Mouse (Mus musculus): ENCODE results near the gene Ndufv3.

- TF ChIP-seq USF1 (IDR thresholded peaks at IDR 0.05; ENCODE audit: low read depth, low read length): no peak
- no peak for TF ChIP-seq GATA1 (IDR thresholded peaks at IDR 0.05; ENCODE audit: low read depth, low read length)
- TF ChIP-seq TAL1 (IDR thresholded peaks at IDR 0.05; ENCODE audit: low read length): no peak
- TF ChIP-seq POLR2A (IDR thresholded peaks at IDR 0.05; ENCODE audit: control insufficient read depth in 1 of 2, insufficient read depth in 1 of 2, low read depth in 1 of 2, low read length in 2 of 2, poor library complexity in 1 of 2): no peak
- no peak for TF ChIP-seq HCFC1 (IDR thresholded peaks at IDR 0.05; ENCODE audit: low read depth, low read length)
- TF ChIP-seq EP300 (IDR thresholded peaks at IDR 0.05; ENCODE audit: low read depth in 1 of 2, low read length in 2 of 2): no peak
- no peak for TF ChIP-seq TCF12 (IDR thresholded peaks at IDR 0.05; ENCODE audit: low read depth, low read length)
- TF ChIP-seq MAX (IDR thresholded peaks at IDR 0.05; ENCODE audit: low read length): no peak
- no peak for TF ChIP-seq CTCF (IDR thresholded peaks at IDR 0.05 in 2 of 3, conservative IDR thresholded peaks at IDR 0.05 in 1 of 3; ENCODE audit: control insufficient read depth in 1 of 3, insufficient read depth in 1 of 3, low read depth in 2 of 3, low read length in 3 of 3, poor library complexity in 1 of 3, severe bottlenecking in 1 of 3)
- TF ChIP-seq TBP (IDR thresholded peaks at IDR 0.05; ENCODE audit: low read depth, low read length): no peak
Observed at GRCm38 (mm10) chr17:31499725-31500124, 20.2 kb upstream of the Ndufv3 start.

Measured in MEL (cell line).